Mouse (Mus musculus): ENCODE data around the gene Sparcl1. TPM values are rescaled to one million over a fixed set of nuclear protein-coding genes. Genes with fewer than 3 reads are reported as not detected.
A peak's percentile ranks its signal among the peaks of the same experiment; 100 is the strongest.

The Sparcl1 gene
- polyA plus RNA-seq, 1 experiment from 2014 or later, result 17.1 TPM

DNA sequence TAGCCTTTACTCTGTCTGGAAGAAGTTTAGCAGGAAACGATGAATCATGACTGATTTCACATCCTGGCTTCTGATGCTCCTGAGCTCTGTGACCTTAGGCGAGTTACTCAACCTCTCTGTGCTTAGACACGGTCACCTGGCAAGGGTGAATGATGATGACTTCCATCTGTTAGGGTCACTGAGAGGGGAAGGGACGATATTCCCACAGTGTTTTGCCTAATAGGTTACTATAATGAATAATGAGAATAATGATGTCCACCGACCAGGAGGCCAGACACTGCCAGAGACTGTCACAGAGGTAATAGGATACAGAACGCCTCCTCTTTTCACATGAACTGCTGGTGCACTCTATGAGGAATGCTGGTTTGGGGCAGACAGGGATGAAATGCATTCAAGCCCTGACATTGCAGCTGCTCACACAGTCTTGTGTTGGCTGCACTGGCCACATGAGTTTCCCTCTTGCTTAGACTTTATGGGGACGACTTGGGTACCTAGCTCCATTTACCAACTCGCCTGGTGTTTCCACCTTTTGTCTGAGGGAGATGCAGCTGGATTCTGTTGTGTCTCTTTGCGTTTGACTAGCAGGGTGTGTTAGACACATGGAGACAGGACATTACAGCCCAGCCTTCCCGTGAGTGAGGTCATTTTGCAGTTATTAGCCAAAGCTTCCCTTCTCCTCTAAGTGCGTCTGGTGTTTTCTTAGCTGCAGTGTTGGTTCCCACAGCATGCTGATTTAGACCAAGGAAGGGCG lies 14.9 kb upstream of the Sparcl1 start:
- no peaks in the 10 kb centered on the region for H3K27me3 ChIP-seq (ENCODE audit: low read depth, poor library complexity, severe bottlenecking)
- peaks cover 12% of the 10 kb centered on the region for H3K4me1 ChIP-seq
- H3K9me3 ChIP-seq (replicated peaks), result no peaks in the 10 kb centered on the region
- no peak for DNase-seq (ENCODE audit: low spot score)
- H3K27ac ChIP-seq, result peak overlapping the region; percentile 62
- no peak overlapping the region for H3K4me3 ChIP-seq
- H3K36me3 ChIP-seq, result no peaks in the 10 kb centered on the region
- 42% methylated on average over 12 of the region's 12 CpGs for WGBS

DNA sequence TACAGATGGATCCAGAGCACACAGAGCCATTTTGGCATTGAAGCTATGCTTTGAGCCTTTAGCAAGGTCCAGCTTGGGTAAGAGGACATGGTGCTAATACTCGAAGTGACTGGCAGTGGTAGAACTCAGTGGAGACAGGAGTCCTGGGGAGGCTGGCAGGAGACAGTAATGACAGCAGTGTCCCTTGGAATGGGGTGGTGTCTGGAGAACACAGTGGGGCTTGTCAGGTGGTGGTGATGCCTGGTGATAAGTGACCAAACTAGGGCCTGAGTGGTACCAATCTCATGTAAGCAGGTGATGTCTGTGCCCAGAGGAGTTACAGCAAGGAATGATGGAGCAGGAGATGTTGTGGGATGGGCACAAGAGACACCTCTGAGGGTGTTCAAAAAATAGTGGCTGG lies 13.8 kb upstream of the Sparcl1 start:
- Histone ChIP-seq H3K36me3 (no peaks in the 10 kb centered on the region), H3K27ac (no peak overlapping the region), H3K27me3 (ENCODE audit: low read depth, poor library complexity, severe bottlenecking) (no peaks in the 10 kb centered on the region), H3K4me1 (peaks cover 12% of the 10 kb centered on the region), H3K9me3 (replicated peaks) (no peaks in the 10 kb centered on the region), H3K4me3 (no peak overlapping the region)
- DNase-seq (ENCODE audit: low spot score), result no peak
- 81% methylated on average over 1 of the region's 1 CpGs for WGBS

- Histone ChIP-seq H3K27ac (no peak overlapping the region), H3K4me1 (peaks cover 12% of the 10 kb centered on the region), H3K9me3 (replicated peaks) (no peaks in the 10 kb centered on the region), H3K36me3 (no peaks in the 10 kb centered on the region), H3K27me3 (ENCODE audit: low read depth, poor library complexity, severe bottlenecking) (no peaks in the 10 kb centered on the region), H3K4me3 (no peak overlapping the region)
- DNase-seq (ENCODE audit: low spot score), result no peak
- WGBS, result 90% methylated on average over 12 of the region's 12 CpGs
These were observed 13.2 kb upstream of the Sparcl1 start for GRCm38 (mm10) chr5:104126561-104127320.

DNA sequence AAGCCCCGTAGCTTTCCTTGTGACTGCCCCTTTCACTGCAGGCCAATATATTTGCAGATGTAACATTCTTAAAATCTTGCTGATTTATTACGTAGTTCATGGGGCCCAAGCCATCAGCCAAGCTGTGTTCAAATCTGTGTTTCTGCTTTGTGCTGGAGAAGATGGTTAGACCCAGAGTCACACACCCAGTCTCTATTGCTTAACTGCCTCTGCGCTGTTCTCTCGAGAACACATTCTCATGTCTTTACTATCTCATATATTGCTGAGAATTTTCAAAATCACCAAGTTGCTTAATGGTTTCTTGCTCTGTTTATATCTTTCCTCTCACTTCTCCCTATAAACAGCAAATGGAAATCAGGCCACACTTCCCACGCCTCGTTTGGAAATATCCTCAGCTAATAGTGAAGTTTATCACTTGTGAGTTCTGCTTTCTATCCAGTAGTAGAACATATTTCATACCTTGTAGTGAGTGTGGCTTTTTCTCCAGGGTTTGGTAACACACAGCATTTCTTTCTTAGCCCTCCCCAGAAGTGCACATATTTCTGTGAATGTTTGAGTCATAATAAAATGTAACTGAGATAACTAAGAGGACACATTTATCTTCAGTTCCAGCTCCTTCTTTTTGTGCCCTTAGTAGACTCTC lies 10.6 kb upstream of the Sparcl1 start:
- WGBS, result 74% methylated on average over 6 of the region's 6 CpGs
- DNase-seq (ENCODE audit: low spot score), result no peak
- H3K36me3 ChIP-seq, result no peaks in the 10 kb centered on the region

GRCm38 (mm10) chr5:104115890-104116289 lies 2.4 kb upstream of the Sparcl1 start:
- no peak for DNase-seq (ENCODE audit: low spot score)
- no peak overlapping the region for H3K4me3 ChIP-seq
- H3K27ac ChIP-seq, result no peak overlapping the region
- no peaks in the 10 kb centered on the region for H3K9me3 ChIP-seq (replicated peaks)
- peaks cover 30% of the 10 kb centered on the region for H3K4me1 ChIP-seq
- no peaks in the 10 kb centered on the region for H3K36me3 ChIP-seq
- WGBS, result 89% methylated on average over 4 of the region's 4 CpGs
- no peaks in the 10 kb centered on the region for H3K27me3 ChIP-seq (ENCODE audit: low read depth, poor library complexity, severe bottlenecking)

More for the DNA sequence above, 10.6 kb upstream of the Sparcl1 start:
- H3K27me3 ChIP-seq (ENCODE audit: low read depth, poor library complexity, severe bottlenecking), result no peaks in the 10 kb centered on the region
- no peak overlapping the region for H3K27ac ChIP-seq
- peaks cover 12% of the 10 kb centered on the region for H3K4me1 ChIP-seq
- no peak overlapping the region for H3K4me3 ChIP-seq
- no peaks in the 10 kb centered on the region for H3K9me3 ChIP-seq (replicated peaks)

DNA sequence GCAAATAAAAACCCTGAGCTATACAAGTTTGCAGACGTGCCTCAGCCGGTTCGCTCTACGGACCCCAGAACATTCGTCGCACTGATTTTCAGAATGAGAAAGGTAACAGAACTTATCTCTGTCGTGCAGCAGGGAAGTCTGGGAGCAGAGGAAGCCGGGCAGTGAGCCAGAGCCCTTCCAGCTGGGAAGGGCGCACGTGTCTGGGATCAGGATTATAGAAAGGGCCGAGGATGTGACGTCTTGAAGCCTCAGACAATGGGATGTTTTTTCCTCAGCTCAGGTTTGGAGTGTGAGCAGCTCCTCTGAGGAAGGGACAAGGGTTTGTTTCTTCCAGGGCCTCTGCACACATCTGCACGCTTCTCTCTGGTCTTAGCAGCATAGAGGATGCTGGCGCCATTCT lies 1.6 kb upstream of the Sparcl1 start:
- Histone ChIP-seq H3K4me1 (peaks cover 37% of the 10 kb centered on the region), H3K36me3 (no peaks in the 10 kb centered on the region), H3K27ac (no peak overlapping the region), H3K27me3 (ENCODE audit: low read depth, poor library complexity, severe bottlenecking) (no peaks in the 10 kb centered on the region), H3K4me3 (no peak overlapping the region), H3K9me3 (replicated peaks) (no peaks in the 10 kb centered on the region)
- 83% methylated on average over 14 of the region's 14 CpGs for WGBS
- no peak for DNase-seq (ENCODE audit: low spot score)

DNA sequence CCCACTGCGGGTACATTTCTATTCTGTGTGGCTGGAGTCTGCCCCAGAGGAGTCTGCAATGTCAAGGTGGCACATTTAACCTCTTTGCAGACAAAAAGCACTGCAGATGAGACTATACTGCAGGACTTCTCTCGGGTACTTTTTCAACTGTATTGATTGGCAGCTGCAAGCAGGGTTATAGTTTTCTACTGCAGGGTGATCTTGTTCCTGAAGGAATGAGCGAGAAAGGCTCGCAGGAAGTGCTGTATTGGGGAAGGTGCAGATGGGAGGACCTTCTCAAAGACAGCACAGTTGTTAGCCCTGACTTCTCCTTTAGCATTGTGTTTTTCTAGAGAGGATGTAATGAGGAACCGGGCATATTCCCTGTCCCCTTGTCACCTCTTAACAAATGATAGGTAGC lies 1.0 kb downstream of the Sparcl1 start:
- Histone ChIP-seq H3K9me3 (replicated peaks) (no peaks in the 10 kb centered on the region), H3K4me3 (peak overlapping the region; percentile 25)

GRCm38 (mm10) chr5:104112016-104112415 lies 1.5 kb downstream of the Sparcl1 start:
- peak; percentile 47 for DNase-seq (ENCODE audit: low spot score)
- peak overlapping the region; percentile 69; the same call in 1 of the 2 replicates for H3K27ac ChIP-seq
- H3K4me1 ChIP-seq, result peaks cover 64% of the 10 kb centered on the region
- peak overlapping the region; percentile 25 for H3K4me3 ChIP-seq
- 6% methylated on average over 9 of the region's 9 CpGs for WGBS
- no peaks in the 10 kb centered on the region for H3K9me3 ChIP-seq (replicated peaks)
- H3K36me3 ChIP-seq, result no peaks in the 10 kb centered on the region
- no peaks in the 10 kb centered on the region for H3K27me3 ChIP-seq (ENCODE audit: low read depth, poor library complexity, severe bottlenecking)

More for the DNA sequence above, 1.0 kb downstream of the Sparcl1 start:
- whole genome bisulfite sequencing, result 16% methylated on average over 5 of the region's 5 CpGs
- H3K27me3 ChIP-seq (ENCODE audit: low read depth, poor library complexity, severe bottlenecking), result no peaks in the 10 kb centered on the region
- peak overlapping the region; percentile 69; the same call in 1 of the 2 replicates for H3K27ac ChIP-seq
- no peak for DNase-seq (ENCODE audit: low spot score)
- H3K36me3 ChIP-seq, result no peaks in the 10 kb centered on the region
- peaks cover 63% of the 10 kb centered on the region for H3K4me1 ChIP-seq

DNA sequence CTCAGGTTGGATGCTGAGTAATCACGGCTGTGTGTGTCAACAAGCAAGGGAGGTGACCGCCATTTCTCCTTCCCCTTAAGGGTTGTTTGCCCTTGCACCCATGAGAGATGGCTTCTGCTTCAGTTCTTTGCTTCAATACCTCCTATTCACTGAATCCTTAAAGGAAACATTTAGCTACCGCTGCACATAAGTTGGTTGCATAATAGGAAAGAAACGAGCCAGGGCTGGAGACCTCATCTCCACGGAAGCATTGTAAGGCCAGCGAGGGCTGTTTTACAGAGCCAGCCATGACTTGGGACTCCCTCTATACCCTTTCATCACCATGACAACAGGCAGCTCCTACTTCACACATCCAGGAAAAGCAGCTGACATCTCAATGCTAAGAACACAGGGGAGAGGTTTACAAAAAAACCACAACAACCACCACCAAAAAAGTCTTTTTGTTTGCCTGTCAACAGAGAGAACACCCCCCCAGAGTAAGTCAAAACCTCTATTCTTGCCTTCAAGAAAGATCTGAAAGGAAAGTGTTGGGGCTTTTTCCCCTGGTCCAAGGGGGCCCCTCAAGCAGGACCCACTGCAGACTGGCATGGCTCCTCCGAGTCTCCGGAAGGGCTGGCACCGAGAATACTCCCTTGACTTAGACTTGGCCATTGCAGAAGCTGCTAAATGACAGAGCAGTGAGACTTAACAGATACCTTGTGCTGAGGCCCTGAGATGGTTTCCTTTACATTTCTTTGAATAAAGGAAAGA lies 3.2 kb downstream of the Sparcl1 start:
- no peak for DNase-seq (ENCODE audit: low spot score)
- 43% methylated on average over 9 of the region's 9 CpGs for WGBS
- Histone ChIP-seq H3K36me3 (no peaks in the 10 kb centered on the region), H3K9me3 (replicated peaks) (no peaks in the 10 kb centered on the region), H3K27me3 (ENCODE audit: low read depth, poor library complexity, severe bottlenecking) (no peaks in the 10 kb centered on the region), H3K27ac (no peak overlapping the region), H3K4me3 (no peak overlapping the region), H3K4me1 (peaks cover 64% of the 10 kb centered on the region)

- Histone ChIP-seq H3K4me3 (peak overlapping the region; percentile 24; the same call in 1 of the 2 replicates), H3K27me3 (ENCODE audit: low read depth, poor library complexity, severe bottlenecking) (no peaks in the 10 kb centered on the region), H3K4me1 (peaks cover 65% of the 10 kb centered on the region), H3K27ac (no peak overlapping the region; the same call in 1 of the 2 replicates), H3K36me3 (no peaks in the 10 kb centered on the region), H3K9me3 (replicated peaks) (no peaks in the 10 kb centered on the region)
- DNase-seq (ENCODE audit: low spot score), result no peak
- WGBS, result 31% methylated on average over 3 of the region's 3 CpGs
These were observed 4.0 kb downstream of the Sparcl1 start for GRCm38 (mm10) chr5:104109516-104109915.

GRCm38 (mm10) chr5:104108879-104109369 lies 4.6 kb downstream of the Sparcl1 start:
- no peaks in the 10 kb centered on the region for H3K27me3 ChIP-seq (ENCODE audit: low read depth, poor library complexity, severe bottlenecking)
- no peaks in the 10 kb centered on the region for H3K36me3 ChIP-seq
- peak overlapping the region; percentile 63; the same call in 1 of the 2 replicates for H3K27ac ChIP-seq
- H3K4me3 ChIP-seq, result peak overlapping the region; percentile 24
- 31% methylated on average over 18 of the region's 18 CpGs for WGBS
- H3K4me1 ChIP-seq, result peaks cover 71% of the 10 kb centered on the region
- peak; percentile 35 for DNase-seq (ENCODE audit: low spot score)
- H3K9me3 ChIP-seq (replicated peaks), result no peaks in the 10 kb centered on the region
